Mouse (Mus musculus) colon, adult 2 months (tissue): ENCODE data around the gene Gm21996. TPM values are rescaled to one million over a fixed set of nuclear protein-coding genes. Genes with fewer than 3 reads are reported as not detected.

ENCODE experiments used
- polyA plus RNA-seq: library from polyadenylated mRNA; depleted of rRNA; stranded (reverse); fragments of >200 nt; gene quantifications from 2 replicates; pipeline ENCODE4 v1.2.3, GENCODE M21; 2012; rRNA removed

The Gm21996 gene
- polyA plus RNA-seq, result not detected in 2 replicates

GRCm38 (mm10) chrY:89745432-89745831 lies at the start of gene Gm21996:
Gene Gm21996, minus strand, starts transcription at chrY:89745532.

